Mouse (Mus musculus) bone marrow, adult 2 months (tissue): Measurements from ENCODE around the gene Themis2.

Experiments used
- CTCF ChIP-seq: fragments of 200-500 bp; IDR thresholded peaks from 2 replicates; pipeline ENCODE4 v1.5.1; 2011; ENCODE audit warnings: low read length, control low read depth; ENCODE audit not compliant: control insufficient read depth, insufficient read depth
- POLR2A ChIP-seq: fragments of 200-500 bp; IDR thresholded peaks from 2 replicates; pipeline ENCODE4 v1.6.1; 2011; ENCODE audit warnings: low read depth, mild to moderate bottlenecking, control low read depth, low read length, borderline replicate concordance; ENCODE audit not compliant: control insufficient read depth

- TF ChIP-seq POLR2A (peak; percentile 40; the same call in 1 of the 2 replicates), CTCF (no peak)
Observed at GRCm38 (mm10) chr4:132767914-132768876, 28.0 kb downstream of the Themis2 start, which contains the start of gene Rpa2.
